9 mouse cellular contexts compared by ENCODE assay signal in genomic region chr2:152729636-152730020, GRCm38 (mm10). TPM values are rescaled to one million over a fixed set of nuclear protein-coding genes. Genes with fewer than 3 reads are reported as not detected.
DNase-seq lines count a peak whose midpoint lies in the region; ATAC-seq and TF ChIP-seq lines count a peak whose summit lies in the region.
"Had no signal": no experiment of that assay in that cellular context is flagged by ENCODE, and none has a peak within 500 bp of the region (broad histone marks: within the 10 kb centered on the region; RNA-seq: fewer than 3 reads in every experiment).

No protein-coding gene starts in this region.

- H3K4me2 ChIP-seq in limb, embryonic 11.5 days (ENCODE audit: low read depth, severe bottlenecking): peak overlapping the region; percentile 7
- H3K4me2 ChIP-seq in midbrain, embryonic 12.5 days (replicated peaks): no peak overlapping the region

- 10% methylated on average over 7 of the region's 7 CpGs for WGBS in limb, embryonic 11.5 days
- WGBS in midbrain, embryonic 12.5 days: 56% methylated on average over 7 of the region's 7 CpGs
- 93% methylated on average over 7 of the region's 7 CpGs for WGBS in thymus, adult 2 months

- peaks cover 51% of the 10 kb centered on the region for H3K4me1 ChIP-seq in limb, embryonic 11.5 days (ENCODE audit: control insufficient read depth, insufficient read depth, low read length)
- peaks cover 27% of the 10 kb centered on the region for H3K4me1 ChIP-seq in midbrain, embryonic 12.5 days
- peaks cover 3% of the 10 kb centered on the region; the same call in 1 of the 2 replicates for H3K4me1 ChIP-seq in thymus, adult 2 months (replicated peaks; ENCODE audit: control insufficient read depth, insufficient read depth, low read length)

- TF ChIP-seq POLR2A in thymus, adult 2 months (IDR thresholded peaks at IDR 0.05; ENCODE audit: control insufficient read depth, extremely low read depth, insufficient read depth, low read length, poor library complexity): no peak

- intact Hi-C loops in heart, postnatal 14 days (cut with DNase I): no loop called here

- peak overlapping the region; percentile 91 for H3K27ac ChIP-seq in limb, embryonic 11.5 days (replicated peaks; ENCODE audit: low read depth, low read length)
- H3K27ac ChIP-seq in midbrain, embryonic 12.5 days (replicated peaks): peak overlapping the region; percentile 52
- H3K27ac ChIP-seq in thymus, adult 2 months (ENCODE audit: control insufficient read depth, insufficient read depth, low read length): no peak overlapping the region

- H3K4me3 ChIP-seq in limb, embryonic 11.5 days (ENCODE audit: low read depth, low read length): no peak overlapping the region
- H3K4me3 ChIP-seq in midbrain, embryonic 12.5 days: no peak overlapping the region
- H3K4me3 ChIP-seq in thymus, adult 2 months (ENCODE audit: control insufficient read depth, insufficient read depth, low read length): no peak overlapping the region

- no peak for TF ChIP-seq CTCF in thymus, adult 2 months (IDR thresholded peaks at IDR 0.05; ENCODE audit: borderline replicate concordance, control insufficient read depth, extremely low read depth, insufficient read depth, low read length, poor library complexity)

- ATAC-seq in limb, embryonic 11.5 days (ENCODE audit: insufficient number of reproducible peaks, low FRiP score, low TSS enrichment, low read depth): peak; percentile 91
- peak; percentile 32 for ATAC-seq in midbrain, embryonic 12.5 days (ENCODE audit: low FRiP score, low read depth)
- no peak for ATAC-seq in activated CD4-positive, CD25-positive, alpha-beta regulatory T cell, adult 4 months

- H3K36me3 ChIP-seq in limb, embryonic 11.5 days (ENCODE audit: control insufficient read depth, insufficient read depth, low read length): no peaks in the 10 kb centered on the region
- H3K36me3 ChIP-seq in midbrain, embryonic 12.5 days: no peaks in the 10 kb centered on the region
- H3K36me3 ChIP-seq in thymus, adult 2 months (ENCODE audit: control insufficient read depth, insufficient read depth, low read length): no peaks in the 10 kb centered on the region

- DNase-seq in MN1 (ENCODE audit: low spot score): peak; percentile 57
- DNase-seq in embryo, embryonic 10.5 days (ENCODE audit: low spot score): peak; percentile 85
- DNase-seq in heart, postnatal 14 days: peak; percentile 67 to 73
- DNase-seq in limb, embryonic 11.5 days (ENCODE audit: low spot score): peak; percentile 90
- DNase-seq in thymus, adult 2 months: no peak
- DNase-seq in thymus, postnatal 36 days: no peak

- no peaks in the 10 kb centered on the region for H3K9me3 ChIP-seq in limb, embryonic 11.5 days (ENCODE audit: control insufficient read depth, low read length)
- no peaks in the 10 kb centered on the region for H3K9me3 ChIP-seq in midbrain, embryonic 12.5 days

- H3K9ac ChIP-seq in limb, embryonic 11.5 days (ENCODE audit: low read length): peak overlapping the region; percentile 23; the same call in 1 of the 2 replicates
- H3K9ac ChIP-seq in midbrain, embryonic 12.5 days (replicated peaks): no peak overlapping the region

- no peaks in the 10 kb centered on the region for H3K27me3 ChIP-seq in limb, embryonic 11.5 days (ENCODE audit: control insufficient read depth, insufficient read depth, low read length)
- peaks cover 8% of the 10 kb centered on the region; the same call in 1 of the 2 replicates for H3K27me3 ChIP-seq in midbrain, embryonic 12.5 days
- no peaks in the 10 kb centered on the region for H3K27me3 ChIP-seq in thymus, adult 2 months (ENCODE audit: control insufficient read depth, insufficient read depth, low read length)

RNA-seq across cellular contexts. Expression of gene Id1, which starts 6.4 kb away (rescaled TPM):
- 10 to 100 TPM; 82.1 to 85.3 TPM for total RNA-seq in heart, postnatal 14 days (2021)
- polyA plus RNA-seq in limb, embryonic 11.5 days (2014; fragmentation: Nextera tagmentation; extraction: Ambion mirVana): 221 and 248 TPM in 2 replicates
- polyA plus RNA-seq in midbrain, embryonic 12.5 days (2016; fragmentation: Nextera tagmentation; extraction: Ambion mirVana): 65.1 and 69.6 TPM in 2 replicates
- 54.6 and 66.4 TPM in 2 replicates for polyA plus RNA-seq in thymus, adult 2 months (2012; rRNA removed)
- polyA plus RNA-seq in activated CD4-positive, CD25-positive, alpha-beta regulatory T cell, adult 4 months (2017; shearing (Covaris generic)): under 1 TPM; 0.56 to 0.97 TPM

RNA-seq across cellular contexts. Expression of gene Cox4i2, which starts 24.3 kb away (rescaled TPM):
- 10 to 100 TPM; 17.8 to 19.1 TPM for total RNA-seq in heart, postnatal 14 days (2021)
- polyA plus RNA-seq in limb, embryonic 11.5 days (2014; fragmentation: Nextera tagmentation; extraction: Ambion mirVana): 18.5 and 22.3 TPM in 2 replicates
- polyA plus RNA-seq in midbrain, embryonic 12.5 days (2016; fragmentation: Nextera tagmentation; extraction: Ambion mirVana): 3.2 and 3.9 TPM in 2 replicates
- 1.6 and 1.9 TPM in 2 replicates for polyA plus RNA-seq in thymus, adult 2 months (2012; rRNA removed)
- polyA plus RNA-seq in activated CD4-positive, CD25-positive, alpha-beta regulatory T cell, adult 4 months (2017; shearing (Covaris generic)): not detected
- total RNA-seq: neutrophil, adult 5-6 weeks had no signal

RNA-seq across cellular contexts. Expression of gene Mcts2, which starts 42.8 kb away (rescaled TPM):
- total RNA-seq in heart, postnatal 14 days (2021): 10 to 100 TPM; 17.4 to 18.7 TPM
- 37.1 and 38.5 TPM in 2 replicates for polyA plus RNA-seq in limb, embryonic 11.5 days (2014; fragmentation: Nextera tagmentation; extraction: Ambion mirVana)
- 38.4 and 39.6 TPM in 2 replicates for polyA plus RNA-seq in midbrain, embryonic 12.5 days (2016; fragmentation: Nextera tagmentation; extraction: Ambion mirVana)
- polyA plus RNA-seq in thymus, adult 2 months (2012; rRNA removed): 4.2 and 4.4 TPM in 2 replicates
- polyA plus RNA-seq in activated CD4-positive, CD25-positive, alpha-beta regulatory T cell, adult 4 months (2017; shearing (Covaris generic)): 1 to 10 TPM; 2.1 to 2.5 TPM

Comparison
In these comparisons a context has a peak if more than half of its experiments do, and no peak if none do; other contexts are left out.
1. DNase-seq: peak in MN1 (single experiment), embryo, embryonic 10.5 days (single experiment), heart, postnatal 14 days (2 of 2) and limb, embryonic 11.5 days (single experiment); none in thymus, adult 2 months (single experiment) and thymus, postnatal 36 days (0 of 2).
2. RNA of gene Id1, which starts 6.4 kb away (polyA plus RNA-seq): 221 to 248 TPM in limb, embryonic 11.5 days, 65.1 to 69.6 TPM in midbrain, embryonic 12.5 days and 54.6 to 66.4 TPM in thymus, adult 2 months; 0.56 to 0.97 TPM in activated CD4-positive, CD25-positive, alpha-beta regulatory T cell, adult 4 months; every median in the first group is over 10 times any median in the second.